In the genomic region with DNA sequence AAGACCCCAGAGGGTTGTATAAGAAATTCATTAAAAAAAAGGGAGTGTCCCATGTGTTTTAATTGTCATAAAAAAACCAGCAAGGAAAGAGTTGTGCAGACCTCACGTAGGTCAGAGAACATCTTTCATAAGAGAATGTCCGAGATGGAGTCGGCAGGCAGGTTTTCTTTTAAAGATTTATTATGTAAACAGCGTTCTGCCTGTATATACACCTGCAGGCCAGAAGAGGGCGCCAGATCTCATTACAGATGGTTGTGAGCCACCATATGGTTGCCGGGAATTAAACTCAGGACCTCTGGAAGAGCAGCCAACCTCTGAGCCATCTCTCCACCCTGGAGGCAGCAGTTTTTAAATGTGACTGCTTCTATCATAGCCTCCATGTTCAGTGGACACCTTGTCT, we compare ENCODE assay signal across 17 mouse cellular contexts.
DNase-seq lines count a peak whose midpoint lies in the region; ATAC-seq and TF ChIP-seq lines count a peak whose summit lies in the region.
"Had no signal": no experiment of that assay in that cellular context is flagged by ENCODE, and none has a peak within 500 bp of the region (broad histone marks: within the 10 kb centered on the region; RNA-seq: fewer than 3 reads in every experiment).

No protein-coding gene starts in this region.

- H3K9me3 ChIP-seq in intestine, postnatal 0 days (ENCODE audit: control insufficient read depth) = no peaks in the 10 kb centered on the region
- H3K9me3 ChIP-seq in intestine, embryonic 15.5 days = no peaks in the 10 kb centered on the region
- H3K9me3 ChIP-seq: heart, embryonic 10.5 days; limb, embryonic 13.5 days; neural tube, embryonic 13.5 days had no signal

- no peak for ATAC-seq in intestine, postnatal 0 days
- ATAC-seq in intestine, embryonic 15.5 days = no peak

- peak; percentile 58 for TF ChIP-seq CTCF in intestine, postnatal 0 days (IDR thresholded peaks at IDR 0.05; ENCODE audit: low read depth)
- TF ChIP-seq CTCF in lung, adult 2 months (IDR thresholded peaks at IDR 0.05; ENCODE audit: insufficient read depth, low read length) = 0 out of 2 replicates have a peak, but pooled peaks have one; percentile 8
- TF ChIP-seq CTCF in brain, embryonic 14.5 days (IDR thresholded peaks at IDR 0.05; ENCODE audit: borderline replicate concordance, extremely low read depth, insufficient read depth, insufficient read length) = peak; percentile 23; the same call in 1 of the 2 replicates

- H3K27me3 ChIP-seq in intestine, postnatal 0 days (replicated peaks; ENCODE audit: control insufficient read depth, insufficient read depth, low read length) = no peaks in the 10 kb centered on the region
- H3K27me3 ChIP-seq in intestine, embryonic 15.5 days (replicated peaks) = no peaks in the 10 kb centered on the region
- H3K27me3 ChIP-seq: forebrain, embryonic 12.5 days; limb, embryonic 13.5 days; neural tube, embryonic 13.5 days had no signal

- H3K36me3 ChIP-seq in intestine, postnatal 0 days (ENCODE audit: control insufficient read depth, insufficient read depth) = peaks cover 61% of the 10 kb centered on the region
- peaks cover 17% of the 10 kb centered on the region; the same call in 1 of the 2 replicates for H3K36me3 ChIP-seq in intestine, embryonic 15.5 days
- H3K36me3 ChIP-seq: forebrain, embryonic 12.5 days; neural tube, embryonic 13.5 days had no signal

- H3K27ac ChIP-seq in intestine, postnatal 0 days (ENCODE audit: low read depth, low read length) = no peak overlapping the region
- H3K27ac ChIP-seq in intestine, embryonic 15.5 days = no peak overlapping the region
- H3K27ac ChIP-seq: forebrain, embryonic 12.5 days; heart, embryonic 10.5 days; limb, embryonic 13.5 days; neural tube, embryonic 13.5 days had no signal

- H3K4me2 ChIP-seq in intestine, postnatal 0 days (replicated peaks; ENCODE audit: low read depth) = no peak overlapping the region
- H3K4me2 ChIP-seq in intestine, embryonic 15.5 days (replicated peaks) = no peak overlapping the region
- H3K4me2 ChIP-seq: forebrain, embryonic 12.5 days; limb, embryonic 13.5 days; neural tube, embryonic 13.5 days had no signal

- TF ChIP-seq POLR2A in lung, adult 2 months (IDR thresholded peaks at IDR 0.05; ENCODE audit: borderline replicate concordance, extremely low read depth, low read depth, low read length) = no peak
- TF ChIP-seq POLR2A in brain, embryonic 14.5 days (IDR thresholded peaks at IDR 0.05; ENCODE audit: borderline replicate concordance, extremely low read depth, insufficient read depth, insufficient read length, poor library complexity, severe bottlenecking) = no peak

- no peak for DNase-seq in lung, adult 2 months
- DNase-seq in lung, postnatal 14 days = no peak
- DNase-seq in B cell, adult 2 months = peak; percentile 54 to 57
- no peak for DNase-seq in brain, embryonic 14.5 days (ENCODE audit: low read depth)
- DNase-seq in ovary, postnatal 14 days (ENCODE audit: low spot score) = no peak
- DNase-seq in frontal cortex, postnatal 14 days (ENCODE audit: low spot score in 2 of 2) = no peak
- DNase-seq: cerebellum, postnatal 14 days; gastrocnemius, postnatal 36 days; heart, postnatal 36 days; lung, postnatal 10 days; thymus, postnatal 14 days had no signal

- 69% methylated on average over 6 of the region's 6 CpGs for WGBS in intestine, postnatal 0 days
- WGBS in intestine, embryonic 15.5 days = 66% methylated on average over 6 of the region's 6 CpGs
- 70% methylated on average over 6 of the region's 6 CpGs for WGBS in lung, adult 2 months

- H3K9ac ChIP-seq in intestine, postnatal 0 days (ENCODE audit: low read depth, low read length) = no peak overlapping the region
- no peak overlapping the region for H3K9ac ChIP-seq in intestine, embryonic 15.5 days
- H3K9ac ChIP-seq: forebrain, embryonic 12.5 days; limb, embryonic 13.5 days; neural tube, embryonic 13.5 days had no signal

- H3K4me3 ChIP-seq in intestine, postnatal 0 days (ENCODE audit: low read depth, low read length) = no peak overlapping the region
- no peak overlapping the region for H3K4me3 ChIP-seq in intestine, embryonic 15.5 days (replicated peaks)
- no peak overlapping the region for H3K4me3 ChIP-seq in lung, adult 2 months (replicated peaks; ENCODE audit: extremely low read depth, low read depth, low read length)
- H3K4me3 ChIP-seq: forebrain, embryonic 12.5 days; heart, embryonic 10.5 days; limb, embryonic 13.5 days; neural tube, embryonic 13.5 days had no signal

- H3K4me1 ChIP-seq in intestine, postnatal 0 days (replicated peaks; ENCODE audit: control insufficient read depth, insufficient read depth, low read length) = no peaks in the 10 kb centered on the region
- no peaks in the 10 kb centered on the region for H3K4me1 ChIP-seq in intestine, embryonic 15.5 days (replicated peaks)
- no peaks in the 10 kb centered on the region for H3K4me1 ChIP-seq in lung, adult 2 months (ENCODE audit: control insufficient read depth, insufficient read depth, low read length)
- H3K4me1 ChIP-seq: forebrain, embryonic 12.5 days; limb, embryonic 13.5 days; neural tube, embryonic 13.5 days had no signal

Comparison
In these comparisons a context has a peak if more than half of its experiments do, and no peak if none do; other contexts are left out.
1. CTCF ChIP-seq: peak in every context shown above with its lines; median percentile 58 in intestine, postnatal 0 days; 23 in brain, embryonic 14.5 days; 8 in lung, adult 2 months.
2. DNase-seq: peak in B cell, adult 2 months (2 of 2); none in lung, adult 2 months (single experiment), lung, postnatal 14 days (single experiment), brain, embryonic 14.5 days (single experiment), ovary, postnatal 14 days (single experiment) and frontal cortex, postnatal 14 days (0 of 2).